Mouse (Mus musculus) kidney, postnatal 10 days (tissue): ENCODE results near the gene Tmem151b.

Experiments
- DNase-seq: peaks from one replicate; pipeline ENCODE4 v3.0.0; 2021; ENCODE audit warnings: mixed read lengths

Tmem151b gene

DNA sequence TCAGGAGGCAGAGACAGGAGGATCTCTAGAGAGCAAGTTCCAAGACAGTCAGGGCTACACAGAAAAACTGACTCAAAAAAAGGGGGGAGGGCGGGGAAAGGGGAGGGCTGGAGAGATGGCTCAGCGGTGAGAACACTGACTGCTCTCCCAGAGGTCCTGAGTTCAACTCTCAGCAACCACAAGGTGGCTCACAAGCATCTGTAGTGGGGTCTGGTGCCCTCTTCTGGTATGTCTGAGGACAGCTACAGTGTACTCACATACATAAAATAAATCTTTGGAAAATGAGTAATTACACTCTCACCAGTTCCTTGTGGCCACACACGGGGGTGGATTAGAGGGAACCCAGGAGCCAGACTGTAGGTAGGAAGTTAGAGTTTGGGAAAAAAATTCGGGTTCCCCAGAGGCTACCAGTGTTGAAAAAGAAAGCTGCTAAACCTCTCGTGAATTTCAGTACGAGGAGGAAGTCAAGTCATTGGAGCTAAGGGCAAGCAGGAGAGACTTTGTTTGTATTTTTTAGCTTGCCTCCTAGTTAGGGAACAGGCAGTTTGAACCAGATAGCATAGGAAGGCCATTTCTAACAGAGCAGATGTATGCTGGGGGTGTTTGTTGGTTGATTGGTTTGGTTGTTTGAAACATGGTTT lies 33.4 kb upstream of the Tmem151b start:
- DNase-seq = peak; percentile 47

GRCm38 (mm10) chr17:45582188-45582587 lies 32.7 kb upstream of the Tmem151b start:
- DNase-seq = no peak

DNA sequence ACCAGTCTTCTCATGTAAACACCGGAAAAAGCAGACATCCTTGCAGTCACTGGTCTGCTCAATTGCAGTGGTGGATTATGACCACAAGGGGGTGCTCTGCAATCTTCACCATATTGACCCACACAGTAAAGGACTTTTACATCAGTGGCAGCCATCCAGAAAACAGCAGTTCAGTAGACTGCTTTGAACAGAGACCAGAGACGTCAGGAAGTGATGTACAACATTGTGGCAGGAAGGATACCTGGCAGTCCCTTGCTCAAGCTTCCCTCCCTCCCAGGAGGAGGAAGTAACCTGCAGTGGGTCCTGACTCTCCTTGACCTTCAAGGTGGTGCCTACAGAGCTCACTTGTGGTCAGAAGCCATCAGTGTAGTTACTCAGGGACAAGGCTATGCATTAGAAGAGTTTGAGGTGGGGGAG lies 32.1 kb upstream of the Tmem151b start:
- peak; percentile 84 for DNase-seq

- peak; percentile 70 for DNase-seq
These were observed 31.5 kb upstream of the Tmem151b start for GRCm38 (mm10) chr17:45580958-45581477.

DNA sequence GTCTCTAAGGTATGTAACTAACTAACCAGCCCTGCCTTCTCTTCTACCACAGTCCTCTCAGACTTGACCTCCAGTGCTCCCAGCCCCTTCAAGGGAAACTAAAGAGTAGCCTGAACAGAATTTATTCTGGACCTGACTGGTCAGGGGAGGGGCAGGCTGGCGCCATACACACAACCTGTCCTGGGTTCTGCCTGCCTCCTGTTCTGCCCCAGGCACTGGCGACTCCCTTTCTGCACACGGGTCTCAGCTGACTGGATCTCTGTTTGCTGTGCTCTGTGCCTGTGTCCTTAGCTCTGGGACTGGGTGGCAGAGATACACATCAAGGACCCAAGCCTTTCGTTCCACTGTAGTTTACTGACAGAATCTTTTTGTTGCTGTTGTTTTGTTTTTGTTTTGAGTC lies 30.1 kb upstream of the Tmem151b start:
- peak; percentile 57 for DNase-seq

GRCm38 (mm10) chr17:45578843-45579242 lies 29.4 kb upstream of the Tmem151b start:
- no peak for DNase-seq

DNA sequence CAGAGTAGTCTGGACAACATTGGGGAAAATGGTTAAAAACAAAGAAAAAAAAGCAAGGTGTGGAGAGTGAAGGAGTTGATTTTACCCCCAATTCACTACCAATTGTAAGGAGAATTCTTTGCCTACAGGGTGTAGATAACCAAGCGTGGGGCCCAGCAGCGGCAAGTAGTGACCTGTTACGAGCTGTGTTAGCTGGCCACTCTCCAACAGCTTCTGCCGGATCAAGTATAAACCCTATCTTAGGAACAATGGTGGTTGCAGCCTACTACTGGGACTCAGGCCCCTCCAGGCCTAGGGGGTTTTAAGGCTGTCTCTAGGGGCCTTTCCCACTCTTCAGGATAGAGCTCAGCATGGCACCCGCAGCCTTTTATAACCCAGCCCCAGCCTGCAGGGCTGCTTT lies 28.8 kb upstream of the Tmem151b start:
- DNase-seq = no peak

- no peak for DNase-seq
These were observed 25.8 kb upstream of the Tmem151b start for GRCm38 (mm10) chr17:45575123-45575897.

- peak; percentile 76 for DNase-seq
These were observed 24.8 kb upstream of the Tmem151b start for GRCm38 (mm10) chr17:45574129-45574761.

DNA sequence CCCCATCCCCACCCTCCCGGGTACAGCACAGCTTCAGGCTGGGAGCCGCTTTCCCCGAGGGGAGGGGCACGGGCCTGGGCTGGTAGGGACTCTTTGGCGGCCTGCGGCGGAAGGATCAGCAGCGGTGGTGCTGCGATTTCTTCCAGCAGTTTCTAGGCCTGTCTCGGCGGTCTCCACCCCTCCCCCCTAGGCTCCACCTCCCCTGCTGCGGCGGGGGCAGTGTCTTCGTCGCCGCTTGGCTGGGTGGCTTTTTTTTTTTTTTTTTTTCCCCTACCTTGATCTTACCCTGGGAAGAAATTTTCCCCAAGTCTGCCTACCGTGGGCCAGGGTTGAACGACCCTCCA lies 24.3 kb upstream of the Tmem151b start:
- DNase-seq = peak; percentile 99

GRCm38 (mm10) chr17:45573087-45573779 lies 23.8 kb upstream of the Tmem151b start, which contains the start of gene Hsp90ab1:
Gene Hsp90ab1 (minus strand): TSS chr17:45573271.
- DNase-seq = peak; percentile 100

DNA sequence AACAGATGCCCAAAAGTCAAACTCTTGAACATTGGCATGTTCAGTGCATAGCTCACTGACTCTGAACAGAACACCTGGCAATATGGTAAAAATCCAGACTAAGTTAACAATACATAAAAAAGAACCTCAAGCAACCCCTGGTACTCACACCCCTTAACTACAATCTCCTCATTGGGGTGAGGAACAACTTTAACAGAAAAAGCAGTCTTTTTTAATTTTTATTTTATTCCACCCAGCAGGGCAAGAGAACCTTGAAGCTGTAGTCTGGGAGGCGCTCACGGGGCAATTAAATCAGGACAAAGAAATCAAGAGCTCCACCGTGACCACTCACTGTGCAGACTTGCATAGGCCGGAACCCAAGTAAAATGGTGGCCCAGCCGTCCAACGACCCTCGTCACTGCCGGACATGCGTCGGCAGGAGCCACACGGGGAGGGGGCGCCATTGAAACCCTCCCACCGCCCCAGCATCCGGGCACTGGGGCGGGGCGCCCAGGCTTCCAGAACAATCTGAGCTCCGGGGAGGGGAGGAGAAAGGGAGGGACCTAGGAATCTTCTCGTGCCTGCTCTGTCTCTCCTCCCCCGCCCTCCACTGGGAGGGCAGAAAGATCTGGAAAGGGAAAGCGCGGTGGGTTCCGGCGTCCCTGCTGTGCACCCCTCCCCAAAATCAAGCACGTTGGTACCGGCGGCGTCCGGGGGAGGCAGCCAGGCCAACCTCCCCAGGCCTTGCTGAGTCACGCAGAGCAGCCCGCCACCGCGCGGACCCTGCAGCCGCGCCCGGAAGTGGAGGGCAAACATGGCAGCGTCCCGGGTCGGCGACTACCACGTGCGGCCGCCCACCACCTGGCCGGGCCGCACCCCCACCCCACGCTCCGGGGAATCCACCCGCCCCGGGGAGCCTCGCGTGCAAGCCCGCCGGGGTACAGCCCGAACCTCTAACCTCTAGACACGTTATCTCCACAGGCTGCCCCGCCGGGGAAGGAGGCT lies 22.9 kb upstream of the Tmem151b start:
- DNase-seq = peak; percentile 92

GRCm38 (mm10) chr17:45569999-45570398 lies 20.5 kb upstream of the Tmem151b start:
- no peak for DNase-seq

- DNase-seq = no peak
These were observed 19.5 kb upstream of the Tmem151b start for GRCm38 (mm10) chr17:45568990-45569389.

GRCm38 (mm10) chr17:45567162-45567601 lies 17.7 kb upstream of the Tmem151b start:
- DNase-seq = no peak

- no peak for DNase-seq
These were observed 17.1 kb upstream of the Tmem151b start for GRCm38 (mm10) chr17:45566360-45567161.

GRCm38 (mm10) chr17:45566031-45566359 lies 16.5 kb upstream of the Tmem151b start:
- no peak for DNase-seq

DNA sequence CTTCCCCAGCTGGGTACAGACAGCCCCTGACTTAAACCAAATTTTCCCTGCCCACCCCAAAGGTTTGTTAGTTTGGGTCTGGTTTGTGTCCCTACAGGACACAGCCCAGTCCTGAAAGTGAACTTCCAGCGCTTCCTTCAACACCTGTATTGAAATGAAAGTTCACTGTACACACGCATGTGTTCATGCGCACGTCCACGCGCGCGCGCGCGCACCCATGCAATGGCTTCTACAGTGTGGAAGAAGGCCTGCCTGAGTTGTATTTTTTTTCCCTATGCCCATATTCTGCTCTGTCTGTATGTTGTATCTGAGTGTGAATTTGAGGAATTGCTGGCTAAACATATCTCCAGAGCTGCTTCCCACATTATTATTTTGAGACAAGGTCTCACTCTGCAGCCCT lies 15.6 kb upstream of the Tmem151b start:
- no peak for DNase-seq

- DNase-seq = peak; percentile 49
These were observed 15.1 kb upstream of the Tmem151b start for GRCm38 (mm10) chr17:45564531-45565084.

DNA sequence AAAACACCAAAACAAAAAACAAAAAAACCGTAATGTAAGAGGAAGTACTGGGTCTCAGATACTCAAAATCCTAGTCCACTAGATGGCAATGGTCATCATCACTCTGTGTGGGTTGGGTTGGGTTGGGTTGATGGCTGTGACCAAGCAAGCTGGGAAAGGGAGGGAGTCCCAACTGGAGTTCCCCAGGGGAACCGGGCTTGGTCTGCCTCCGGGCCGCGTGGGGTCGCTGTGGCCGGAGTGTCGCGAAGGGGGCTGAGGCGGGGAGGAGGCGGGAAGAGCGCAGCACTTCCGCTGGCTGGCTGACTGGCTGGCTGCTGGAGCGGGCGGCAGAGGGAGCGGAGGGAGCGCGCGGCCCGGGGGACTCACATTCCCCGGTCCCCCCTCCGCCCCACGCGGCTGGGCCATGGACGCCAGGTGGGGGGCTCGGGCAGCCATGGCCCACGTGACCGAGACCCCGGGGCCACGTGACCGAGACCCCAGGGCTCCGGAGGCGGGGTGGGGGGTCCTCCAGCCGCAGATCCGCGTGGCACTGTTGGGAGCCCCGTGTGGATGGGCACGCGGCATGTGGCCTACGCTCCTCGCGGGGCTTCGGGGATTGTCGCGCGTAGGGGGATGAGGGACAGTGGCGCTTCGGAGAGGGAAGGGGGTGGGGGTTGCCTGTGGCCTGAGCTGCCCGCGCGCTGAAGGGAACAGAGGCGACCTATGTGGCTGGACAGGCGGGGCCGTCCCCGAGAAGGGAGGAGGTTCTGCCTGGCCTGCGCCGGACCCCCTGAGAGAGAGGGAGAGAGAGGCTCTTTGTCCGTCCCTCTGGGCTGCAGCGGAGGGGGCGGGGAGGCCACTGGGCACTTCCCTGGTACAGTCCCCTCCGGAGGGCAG lies 14.4 kb upstream of the Tmem151b start, which contains the start of gene Slc35b2:
Slc35b2 (plus strand) TSS at position 220 of the 876 bp plus-strand sequence.
- peak; percentile 96 for DNase-seq
